Mouse (Mus musculus) gastrocnemius, postnatal 14 days (tissue): ENCODE results near the gene Cep295. TPM values are rescaled to one million over a fixed set of nuclear protein-coding genes. Genes with fewer than 3 reads are reported as not detected.
"Not testable (repeated sequence)": the region's sequence is repeated elsewhere in the genome, so short reads cannot be mapped to it uniquely, and the experiment has no call there.

Experiments
- DNase-seq: peaks from one replicate; pipeline ENCODE4 v3.0.0; 2021; ENCODE audit warnings: mixed read lengths
- intact Hi-C: fragments of 180-260 bp; cut with DNase I; formaldehyde crosslinking; loops from one replicate; pipeline ENCODE4 v1.15.1; 2025; ENCODE audit warnings: low total_unique reads
- total RNA-seq, 2 experiments: library from RNA; stranded (reverse); gene quantifications; 2 replicates each; pipeline ENCODE4 v1.2.3; 2021

The Cep295 gene
- total RNA-seq, 2 experiments from 2014 or later = 7.4 TPM

- intact Hi-C loops = no loop called here
Observed at GRCm38 (mm10) chr9:15309425-15309824, 48.2 kb downstream of the Cep295 start.

DNA sequence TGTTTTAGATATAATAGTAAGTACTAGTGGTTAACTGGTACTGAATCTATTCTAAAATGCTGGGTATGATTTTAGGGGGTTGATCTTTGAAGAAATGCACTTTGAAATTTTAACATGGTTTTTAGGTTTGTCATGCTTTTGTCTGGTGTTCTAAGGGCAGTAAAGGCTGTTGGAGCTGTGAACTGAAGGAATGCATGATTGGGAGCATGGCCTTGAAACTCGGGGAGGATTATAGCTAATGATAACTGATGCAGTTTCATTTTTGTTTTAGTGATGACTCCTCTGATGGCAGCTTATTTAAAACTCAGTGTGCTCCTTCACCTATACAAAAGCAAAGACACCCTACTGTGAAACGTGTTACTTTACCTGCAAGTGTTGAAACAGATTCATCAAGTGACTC, 49.3 kb downstream of the Cep295 start:
- DNase-seq = no peak
- intact Hi-C loops = no loop called here

More at GRCm38 (mm10) chr9:15309425-15309824, 48.2 kb downstream of the Cep295 start:
- DNase-seq = no peak

GRCm38 (mm10) chr9:15307257-15307656, 50.3 kb downstream of the Cep295 start:
- intact Hi-C loops = no loop called here
- no peak for DNase-seq

DNA sequence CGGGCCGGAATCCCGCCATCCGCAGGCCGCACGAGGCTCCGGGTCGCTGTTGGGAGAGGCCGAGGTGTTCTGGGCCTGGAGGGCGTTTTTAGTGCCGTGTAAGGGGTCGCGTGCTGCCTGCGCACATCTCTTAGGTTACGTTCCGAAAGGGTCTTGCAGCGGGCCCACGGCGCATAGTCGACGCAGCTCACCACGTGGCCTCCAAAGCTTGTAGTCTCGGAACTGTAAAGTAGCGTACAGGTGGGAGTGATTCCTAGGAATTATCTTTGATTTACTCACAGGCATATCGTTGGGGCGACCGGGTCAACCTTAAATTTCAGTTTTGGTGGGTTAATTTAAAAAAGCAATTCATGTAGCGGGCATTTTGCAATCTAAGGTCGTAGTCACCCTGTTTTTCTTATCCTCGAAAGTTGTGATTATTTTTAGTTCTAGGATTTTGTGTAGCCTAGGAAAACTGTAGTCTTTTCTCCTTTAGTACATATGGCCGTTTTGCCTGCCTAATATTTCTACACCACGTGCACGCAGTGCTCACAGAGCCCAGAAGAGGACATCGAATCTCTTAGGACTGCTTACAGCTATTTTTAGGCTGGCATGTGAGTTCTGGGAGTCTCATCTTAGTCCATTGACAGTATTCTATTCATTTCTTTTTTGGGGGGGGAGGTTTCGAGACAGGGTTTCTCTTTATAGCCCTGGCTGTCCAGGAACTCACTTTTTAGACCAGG, 51.0 kb downstream of the Cep295 start, which contains the start of gene 4931406C07Rik:
Gene 4931406C07Rik, minus strand, starts transcription at position 51 of the 722 bp plus-strand sequence.
- intact Hi-C loops = no loop called here
- DNase-seq = no peak

GRCm38 (mm10) chr9:15305503-15306397, 51.8 kb downstream of the Cep295 start, which contains the start of gene Taf1d:
Gene Taf1d (plus strand): TSS chr9:15306214.
- intact Hi-C loops = no loop called here
- DNase-seq = peak; percentile 97

- intact Hi-C loops = no loop called here
- DNase-seq = no peak
Observed at GRCm38 (mm10) chr9:15302881-15303280, 54.7 kb downstream of the Cep295 start.

- intact Hi-C loops, DNase-seq: not testable (repeated sequence)
Observed at GRCm38 (mm10) chr9:15302006-15302405, 55.6 kb downstream of the Cep295 start.

- intact Hi-C loops = no loop called here
- DNase-seq = peak; percentile 13
Observed at GRCm38 (mm10) chr9:15301399-15301798, 56.2 kb downstream of the Cep295 start.

- intact Hi-C loops = no loop called here
- no peak for DNase-seq
Observed at GRCm38 (mm10) chr9:15300056-15300455, 57.5 kb downstream of the Cep295 start.

DNA sequence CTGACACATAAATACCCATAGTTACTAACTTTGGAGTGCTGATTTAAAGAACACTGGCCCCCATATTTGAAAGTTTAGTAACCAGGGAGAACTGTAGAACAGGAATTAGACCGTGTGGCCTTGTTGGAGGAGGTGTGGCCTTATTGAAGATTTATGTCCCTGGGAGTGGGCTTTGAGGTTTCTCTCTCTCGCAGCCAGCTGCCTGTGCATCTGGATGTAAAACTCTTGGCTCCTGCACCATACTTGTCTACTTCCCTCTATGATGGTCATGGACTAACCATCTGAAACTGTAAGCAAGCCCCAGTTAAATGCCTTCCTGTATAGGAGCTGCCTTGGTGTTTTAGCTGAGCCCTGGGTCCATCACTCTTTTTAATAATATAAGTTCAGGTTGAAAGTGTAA, 59.1 kb downstream of the Cep295 start:
- intact Hi-C loops = no loop called here
- DNase-seq = no peak

- DNase-seq = no peak
- intact Hi-C loops = no loop called here
Observed at GRCm38 (mm10) chr9:15297112-15297511, 60.5 kb downstream of the Cep295 start.

DNA sequence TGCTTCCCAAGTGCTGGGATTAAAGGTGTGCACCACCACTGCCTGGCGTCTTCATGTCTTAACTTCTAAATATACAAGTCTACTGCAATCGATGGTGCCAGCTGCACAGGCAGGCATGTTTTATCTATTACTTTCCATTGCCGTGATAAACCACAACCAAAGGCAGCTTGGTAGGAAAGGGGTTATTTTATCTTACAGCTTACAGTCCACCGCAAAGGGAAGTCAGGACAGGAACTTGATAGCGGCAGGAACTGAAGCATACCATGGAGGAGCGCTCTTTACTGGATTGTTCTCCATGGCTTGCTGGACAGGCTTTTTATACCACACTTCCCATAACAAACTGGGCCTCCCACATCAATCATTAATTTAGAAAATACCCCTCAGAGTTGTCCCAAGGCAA, 68.3 kb downstream of the Cep295 start:
- no peak for DNase-seq

DNA sequence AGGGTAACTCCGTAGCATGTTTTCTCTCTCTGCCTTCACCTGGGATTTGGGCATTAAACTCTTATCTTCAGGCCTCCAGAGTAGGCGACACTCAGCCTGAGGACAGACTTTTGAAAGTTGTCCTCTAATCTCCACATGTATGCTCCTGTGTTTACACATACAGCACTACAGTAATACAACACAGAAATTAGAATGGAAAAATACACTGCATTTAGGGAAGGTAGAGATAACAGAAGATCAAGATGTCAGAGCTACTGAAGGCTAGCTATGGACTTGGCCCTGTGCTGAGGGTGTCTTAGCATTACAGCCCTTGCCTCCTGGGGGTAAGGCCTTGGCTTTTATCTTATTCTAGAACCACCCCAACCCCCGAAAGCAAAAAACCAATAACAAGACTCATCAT, 69.2 kb downstream of the Cep295 start:
- no peak for DNase-seq
- intact Hi-C loops = no loop called here

More for the DNA sequence above, 68.3 kb downstream of the Cep295 start:
- intact Hi-C loops = no loop called here

DNA sequence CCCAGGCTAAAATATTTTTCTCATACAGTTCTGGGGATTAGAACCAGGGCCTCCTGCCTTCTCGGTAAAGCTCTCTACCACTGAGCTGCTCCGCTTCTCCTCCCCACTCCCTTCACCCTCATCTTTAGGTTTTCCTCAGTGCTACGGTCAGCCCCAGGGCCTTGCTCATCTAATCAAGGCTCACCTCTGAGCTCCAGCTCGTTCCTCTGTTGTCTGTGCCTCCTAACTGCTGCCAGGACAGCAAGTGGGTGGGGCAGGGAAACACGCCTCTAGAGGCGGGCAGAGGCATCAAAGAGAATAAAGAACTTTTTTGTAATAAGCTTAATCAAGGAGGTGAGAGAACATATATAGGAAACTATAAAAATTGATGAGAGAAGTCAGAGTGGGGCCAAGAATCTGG, 69.7 kb downstream of the Cep295 start:
- intact Hi-C loops = no loop called here
- no peak for DNase-seq

- DNase-seq = no peak
- intact Hi-C loops = no loop called here
Observed at GRCm38 (mm10) chr9:15285443-15285842, 72.1 kb downstream of the Cep295 start.

DNA sequence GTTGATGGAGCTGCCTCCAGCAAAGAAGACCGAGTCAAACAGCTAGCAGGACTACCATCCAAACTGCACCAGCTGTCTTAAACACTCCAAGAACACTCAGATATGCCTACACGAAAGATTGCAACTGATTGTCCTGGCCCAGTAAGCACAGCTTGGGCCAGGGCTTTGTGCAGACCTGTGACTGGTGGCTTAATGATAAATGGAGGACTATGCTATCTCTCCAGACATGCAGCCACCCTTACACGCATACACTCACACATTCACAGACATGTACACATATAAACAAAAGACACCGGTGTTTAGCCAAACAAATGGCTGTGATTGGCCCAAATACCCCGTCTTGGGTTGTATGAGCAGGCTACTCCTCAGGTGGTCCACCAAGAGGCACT, 77.1 kb downstream of the Cep295 start:
- intact Hi-C loops = no loop called here
- DNase-seq = no peak

- peak; percentile 93 for DNase-seq
- intact Hi-C loops = no loop called here
Observed at GRCm38 (mm10) chr9:15279649-15280490, 77.7 kb downstream of the Cep295 start, which contains the start of gene Med17. Gene Med17 (minus strand): TSS chr9:15279931.

GRCm38 (mm10) chr9:15279139-15279648, 78.4 kb downstream of the Cep295 start:
- intact Hi-C loops = no loop called here
- no peak for DNase-seq

DNA sequence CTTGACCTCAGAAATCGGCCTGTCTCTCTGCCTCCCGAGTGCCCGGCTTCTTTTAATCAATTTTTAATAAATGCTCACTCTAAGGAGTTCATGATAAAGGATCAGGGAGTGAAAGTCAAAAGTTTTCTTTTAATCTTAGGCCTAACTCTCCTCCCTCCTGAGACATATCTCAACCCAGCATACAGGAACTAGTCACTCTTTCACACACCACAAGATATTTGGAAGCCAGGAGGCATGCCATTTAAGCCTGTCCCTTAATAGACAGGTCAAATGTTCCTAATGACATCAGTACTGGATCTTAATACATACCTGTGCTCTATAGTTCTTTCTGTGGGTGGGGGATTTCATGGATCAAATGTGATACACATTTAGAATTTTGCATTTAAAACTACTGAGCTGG, 79.2 kb downstream of the Cep295 start:
- no peak for DNase-seq
- intact Hi-C loops = no loop called here
